ENCODE assay signal across 30 mouse cellular contexts in the genomic region with DNA sequence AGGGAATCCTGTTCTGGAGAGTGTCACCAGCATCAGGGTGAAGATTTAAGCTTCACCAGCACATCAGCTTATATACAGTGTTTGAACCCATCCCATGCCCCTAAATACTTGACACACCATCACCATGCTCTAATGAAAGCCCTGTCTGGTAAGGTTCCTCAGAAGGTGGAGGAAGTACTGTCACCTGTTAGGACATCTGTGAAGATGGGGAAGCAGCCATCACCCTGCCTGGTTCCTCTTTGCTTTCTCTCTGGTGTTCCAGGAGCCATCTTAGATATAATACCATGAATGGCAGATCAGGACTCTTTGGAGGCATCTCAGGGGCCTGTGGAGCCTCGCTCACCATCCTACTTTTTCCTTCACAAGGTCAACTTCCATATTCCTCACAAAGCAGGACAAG. TPM values are rescaled to one million over a fixed set of nuclear protein-coding genes. Genes with fewer than 3 reads are reported as not detected.
"Had no signal": no experiment of that assay in that cellular context is flagged by ENCODE, and none has a peak within 500 bp of the region (broad histone marks: within the 10 kb centered on the region; RNA-seq: fewer than 3 reads in every experiment).

No protein-coding gene starts in this region.

- H3K27ac ChIP-seq: intestine, embryonic 15.5 days; limb, embryonic 12.5 days; limb, embryonic 15.5 days; liver, embryonic 14.5 days; macrophage; midbrain, embryonic 10.5 days; midbrain, embryonic 13.5 days; stomach, embryonic 15.5 days had no signal

- H3K9ac ChIP-seq: intestine, embryonic 15.5 days; limb, embryonic 12.5 days; limb, embryonic 15.5 days; liver, embryonic 14.5 days; liver, postnatal 0 days; lung, embryonic 14.5 days; midbrain, embryonic 13.5 days; stomach, embryonic 15.5 days had no signal

- H3K9me3 ChIP-seq: intestine, embryonic 15.5 days; limb, embryonic 12.5 days; limb, embryonic 15.5 days; megakaryocyte, embryonic 14.5 days; midbrain, embryonic 10.5 days; midbrain, embryonic 13.5 days; stomach, embryonic 15.5 days had no signal

- ATAC-seq: intestine, embryonic 15.5 days; liver, postnatal 0 days; lung, postnatal 0 days; midbrain, embryonic 13.5 days; midbrain, embryonic 16.5 days had no signal

- H3K27me3 ChIP-seq: intestine, embryonic 15.5 days; limb, embryonic 15.5 days; megakaryocyte, embryonic 14.5 days; midbrain, embryonic 13.5 days; stomach, embryonic 15.5 days had no signal

- H3K36me3 ChIP-seq: intestine, embryonic 15.5 days; limb, embryonic 12.5 days; limb, embryonic 15.5 days; midbrain, embryonic 10.5 days; midbrain, embryonic 13.5 days; stomach, embryonic 15.5 days had no signal

- H3K4me2 ChIP-seq: intestine, embryonic 15.5 days; limb, embryonic 12.5 days; limb, embryonic 15.5 days; liver, embryonic 11.5 days; lung, embryonic 14.5 days; midbrain, embryonic 13.5 days; stomach, embryonic 15.5 days had no signal

- H3K4me3 ChIP-seq: intestine, embryonic 15.5 days; limb, embryonic 12.5 days; limb, embryonic 15.5 days; megakaryocyte, embryonic 14.5 days; midbrain, embryonic 10.5 days; midbrain, embryonic 13.5 days; stomach, embryonic 15.5 days had no signal

- DNase-seq: kidney, adult 11 months; kidney, adult 8-10 months; kidney, postnatal 14 days; kidney, postnatal 4 days; left cerebral cortex, postnatal 4 days; liver, postnatal 0 days; lung, embryonic 14.5 days; right cerebral cortex, postnatal 25 days; thymus, postnatal 36 days had no signal

RNA-seq across cellular contexts. Expression of gene Pth, which starts 15.7 kb away (rescaled TPM):
- total RNA-seq: layer of hippocampus, adult 18-20 months; layer of hippocampus, postnatal 14 days; left cerebral cortex, adult 8-10 months; left cerebral cortex, postnatal 14 days; left cerebral cortex, postnatal 4 days had no signal
- polyA plus RNA-seq: intestine, embryonic 15.5 days; kidney, embryonic 16.5 days; limb, embryonic 12.5 days; limb, embryonic 15.5 days; liver, embryonic 11.5 days; liver, embryonic 14.5 days; liver, postnatal 0 days; lung, embryonic 14.5 days; lung, postnatal 0 days; macrophage; midbrain, embryonic 10.5 days; midbrain, embryonic 13.5 days; midbrain, embryonic 16.5 days; neural tube, embryonic 11.5 days; neural tube, embryonic 14.5 days; spleen, adult 2 months; stomach, embryonic 15.5 days; urinary bladder, adult 2 months had no signal
